Mouse (Mus musculus) neural tube, embryonic 14.5 days (tissue): ENCODE measurements around the gene Zdhhc1. TPM values are rescaled to one million over a fixed set of nuclear protein-coding genes. Genes with fewer than 3 reads are reported as not detected.

Source experiments
- ATAC-seq: fragments of 200-750 bp; cut with Nextera tagmentation; 2 replicates; pipeline ENCODE4 v1.8.0; 2017; ENCODE audit warnings: low read depth, mild to moderate bottlenecking, moderate TSS enrichment, moderate library complexity
- H3K27ac ChIP-seq: fragments of 300-500 bp; sonication (generic); 2 replicates; pipeline ENCODE4 v1.5.1; 2014; ENCODE audit warnings: low read depth, mild to moderate bottlenecking, control low read depth, low read length, moderate library complexity, mixed read lengths
- H3K27me3 ChIP-seq: fragments of 300-500 bp; sonication (generic); 2 replicates; pipeline ENCODE4 v1.6.1; 2014; ENCODE audit warnings: low read length; ENCODE audit not compliant: control insufficient read depth, insufficient read depth
- H3K36me3 ChIP-seq: fragments of 300-500 bp; sonication (generic); 2 replicates; pipeline ENCODE4 v1.6.1; 2014; ENCODE audit warnings: low read length, mixed read lengths; ENCODE audit not compliant: control insufficient read depth, insufficient read depth
- H3K4me1 ChIP-seq: fragments of 300-500 bp; sonication (generic); 2 replicates; pipeline ENCODE4 v1.6.1; 2014; ENCODE audit warnings: low read length; ENCODE audit not compliant: control insufficient read depth, insufficient read depth
- H3K4me2 ChIP-seq: fragments of 300-500 bp; sonication (generic); 2 replicates; pipeline ENCODE4 v1.6.1; 2014; ENCODE audit warnings: mild to moderate bottlenecking, low read depth, low read length, control low read depth
- H3K4me3 ChIP-seq: fragments of 300-500 bp; sonication (generic); 2 replicates; pipeline ENCODE4 v1.5.1; 2014; ENCODE audit warnings: low read depth, low read length, control low read depth, mixed read lengths
- H3K9ac ChIP-seq: fragments of 300-500 bp; sonication (generic); replicated peaks from 2 replicates; pipeline ENCODE4 v1.6.1; 2014; ENCODE audit warnings: low read depth, mild to moderate bottlenecking, control low read depth, low read length, mixed read lengths
- H3K9me3 ChIP-seq: fragments of 300-500 bp; sonication (generic); 2 replicates; pipeline ENCODE4 v1.6.1; 2016; ENCODE audit warnings: low read length; ENCODE audit not compliant: control insufficient read depth
- WGBS: fragments of 180-500 bp; shearing (Covaris S2); extraction: QIAGEN DNeasy Blood & Tissue Kit; methylation state at CpG from one replicate; pipeline ENCODE4 v1.1.7; 2014; 5-methylcytosine and 5-hydroxymethylcytosine counted together
- polyA plus RNA-seq: library from polyadenylated mRNA; unstranded; fragments of >200 nt; fragmentation: Nextera tagmentation; extraction: Ambion mirVana; gene quantifications from 2 replicates; pipeline ENCODE4 v1.2.1, GENCODE M21; 2014

Zdhhc1 gene
- polyA plus RNA-seq, 1 experiment from 2014 or later = 32.5 TPM

- no peak overlapping the region for H3K9ac ChIP-seq
- no peak overlapping the region for H3K4me2 ChIP-seq
- H3K27ac ChIP-seq = 0 out of 2 replicates have a peak overlapping the region, but pooled peaks have one; percentile 10
These were observed 24.4 kb upstream of the Zdhhc1 start for GRCm38 (mm10) chr8:105521061-105521460.

GRCm38 (mm10) chr8:105520521-105520920 lies 23.8 kb upstream of the Zdhhc1 start:
- peaks cover 18% of the 10 kb centered on the region for H3K4me1 ChIP-seq

More at GRCm38 (mm10) chr8:105521061-105521460, 24.4 kb upstream of the Zdhhc1 start:
- Histone ChIP-seq H3K4me3 (no peak overlapping the region), H3K9me3 (no peaks in the 10 kb centered on the region), H3K27me3 (no peaks in the 10 kb centered on the region; the same call in 1 of the 2 replicates), H3K36me3 (peaks cover 17% of the 10 kb centered on the region), H3K4me1 (peaks cover 17% of the 10 kb centered on the region)
- no peak for ATAC-seq
- WGBS = 0% methylated on average over 3 of the region's 3 CpGs

GRCm38 (mm10) chr8:105519591-105519990 lies 22.9 kb upstream of the Zdhhc1 start:
- no peak for ATAC-seq
- WGBS = 0% methylated on average over 2 of the region's 2 CpGs
- H3K4me2 ChIP-seq = peak overlapping the region; percentile 94
- no peak overlapping the region for H3K4me3 ChIP-seq
- no peaks in the 10 kb centered on the region; the same call in 1 of the 2 replicates for H3K27me3 ChIP-seq
- no peak overlapping the region for H3K9ac ChIP-seq
- peaks cover 9% of the 10 kb centered on the region for H3K36me3 ChIP-seq
- H3K9me3 ChIP-seq = no peaks in the 10 kb centered on the region
- no peak overlapping the region for H3K27ac ChIP-seq
- H3K4me1 ChIP-seq = peaks cover 18% of the 10 kb centered on the region

More at GRCm38 (mm10) chr8:105520521-105520920, 23.8 kb upstream of the Zdhhc1 start:
- Histone ChIP-seq H3K4me3 (no peak overlapping the region), H3K9ac (no peak overlapping the region), H3K27ac (no peak overlapping the region), H3K9me3 (no peaks in the 10 kb centered on the region), H3K27me3 (no peaks in the 10 kb centered on the region; the same call in 1 of the 2 replicates), H3K4me2 (no peak overlapping the region), H3K36me3 (peaks cover 17% of the 10 kb centered on the region)
- WGBS = 28% methylated on average over 5 of the region's 5 CpGs
- ATAC-seq = no peak

GRCm38 (mm10) chr8:105518436-105519313 lies 22.0 kb upstream of the Zdhhc1 start, which contains the start of gene Hsd11b2:
Gene Hsd11b2 (plus strand): TSS chr8:105518755.
- peaks cover 18% of the 10 kb centered on the region for H3K4me1 ChIP-seq
- H3K4me3 ChIP-seq = peak within 1 kb of the TSS; percentile 47
- H3K36me3 ChIP-seq = 0 out of 2 replicates have a peak, but pooled peaks cover 8% of the 10 kb centered on the region
- H3K9me3 ChIP-seq = no peaks in the 10 kb centered on the region
- ATAC-seq = peak; percentile 76
- WGBS = under 1% methylated on average over 63 of the region's 68 CpGs
- H3K9ac ChIP-seq = peak within 1 kb of the TSS; percentile 65
- no peaks in the 10 kb centered on the region; the same call in 1 of the 2 replicates for H3K27me3 ChIP-seq
- peak within 1 kb of the TSS; percentile 94 for H3K4me2 ChIP-seq
- 0 out of 2 replicates have a peak within 1 kb of the TSS, but pooled peaks have one; percentile 28 for H3K27ac ChIP-seq

GRCm38 (mm10) chr8:105517346-105517745 lies 20.6 kb upstream of the Zdhhc1 start:
- Histone ChIP-seq H3K36me3 (0 out of 2 replicates have a peak, but pooled peaks cover 1% of the 10 kb centered on the region), H3K9me3 (no peaks in the 10 kb centered on the region), H3K27me3 (no peaks in the 10 kb centered on the region; the same call in 1 of the 2 replicates), H3K4me1 (peaks cover 18% of the 10 kb centered on the region), H3K4me3 (no peak overlapping the region), H3K4me2 (no peak overlapping the region), H3K9ac (no peak overlapping the region), H3K27ac (no peak overlapping the region)
- WGBS = 44% methylated on average over 8 of the region's 8 CpGs
- no peak for ATAC-seq

GRCm38 (mm10) chr8:105516018-105516645 lies 19.4 kb upstream of the Zdhhc1 start:
- WGBS = 13% methylated on average over 12 of the region's 12 CpGs
- H3K27ac ChIP-seq = no peak overlapping the region
- H3K27me3 ChIP-seq = no peaks in the 10 kb centered on the region; the same call in 1 of the 2 replicates
- H3K9ac ChIP-seq = no peak overlapping the region
- peaks cover 15% of the 10 kb centered on the region for H3K4me1 ChIP-seq
- H3K4me2 ChIP-seq = peak overlapping the region; percentile 35
- H3K36me3 ChIP-seq = no peaks in the 10 kb centered on the region
- ATAC-seq = peak; percentile 50; the same call in 1 of the 2 replicates
- H3K9me3 ChIP-seq = no peaks in the 10 kb centered on the region
- H3K4me3 ChIP-seq = no peak overlapping the region

GRCm38 (mm10) chr8:105514656-105515055 lies 18.0 kb upstream of the Zdhhc1 start:
- Histone ChIP-seq H3K4me3 (no peak overlapping the region), H3K27ac (no peak overlapping the region), H3K4me1 (peaks cover 13% of the 10 kb centered on the region), H3K36me3 (no peaks in the 10 kb centered on the region), H3K4me2 (no peak overlapping the region), H3K9me3 (no peaks in the 10 kb centered on the region), H3K27me3 (no peaks in the 10 kb centered on the region; the same call in 1 of the 2 replicates), H3K9ac (no peak overlapping the region)
- ATAC-seq = no peak
- 86% methylated on average over 5 of the region's 5 CpGs for WGBS

GRCm38 (mm10) chr8:105514194-105514593 lies 17.5 kb upstream of the Zdhhc1 start:
- Histone ChIP-seq H3K36me3 (no peaks in the 10 kb centered on the region), H3K4me3 (no peak overlapping the region), H3K9me3 (no peaks in the 10 kb centered on the region), H3K27ac (no peak overlapping the region), H3K9ac (no peak overlapping the region), H3K4me2 (no peak overlapping the region), H3K4me1 (peaks cover 8% of the 10 kb centered on the region), H3K27me3 (no peaks in the 10 kb centered on the region; the same call in 1 of the 2 replicates)
- ATAC-seq = no peak
- 90% methylated on average over 6 of the region's 6 CpGs for WGBS
